Mouse (Mus musculus) neural tube, embryonic 14.5 days (tissue): ENCODE results near the gene Rps12. TPM values are rescaled to one million over a fixed set of nuclear protein-coding genes. Genes with fewer than 3 reads are reported as not detected.
A peak's percentile ranks its signal among the peaks of the same experiment; 100 is the strongest.
"Not testable (repeated sequence)": the region's sequence is repeated elsewhere in the genome, so short reads cannot be mapped to it uniquely, and the experiment has no call there.

ENCODE experiments used
- ATAC-seq: fragments of 200-750 bp; cut with Nextera tagmentation; 2 replicates; pipeline ENCODE4 v1.8.0; 2017; ENCODE audit warnings: low read depth, mild to moderate bottlenecking, moderate TSS enrichment, moderate library complexity
- H3K27ac ChIP-seq: fragments of 300-500 bp; sonication (generic); 2 replicates; pipeline ENCODE4 v1.5.1; 2014; ENCODE audit warnings: low read depth, mild to moderate bottlenecking, control low read depth, low read length, moderate library complexity, mixed read lengths
- H3K27me3 ChIP-seq: fragments of 300-500 bp; sonication (generic); 2 replicates; pipeline ENCODE4 v1.6.1; 2014; ENCODE audit warnings: low read length; ENCODE audit not compliant: control insufficient read depth, insufficient read depth
- H3K36me3 ChIP-seq: fragments of 300-500 bp; sonication (generic); 2 replicates; pipeline ENCODE4 v1.6.1; 2014; ENCODE audit warnings: low read length, mixed read lengths; ENCODE audit not compliant: control insufficient read depth, insufficient read depth
- H3K4me1 ChIP-seq: fragments of 300-500 bp; sonication (generic); 2 replicates; pipeline ENCODE4 v1.6.1; 2014; ENCODE audit warnings: low read length; ENCODE audit not compliant: control insufficient read depth, insufficient read depth
- H3K4me2 ChIP-seq: fragments of 300-500 bp; sonication (generic); 2 replicates; pipeline ENCODE4 v1.6.1; 2014; ENCODE audit warnings: mild to moderate bottlenecking, low read depth, low read length, control low read depth
- H3K4me3 ChIP-seq: fragments of 300-500 bp; sonication (generic); 2 replicates; pipeline ENCODE4 v1.5.1; 2014; ENCODE audit warnings: low read depth, low read length, control low read depth, mixed read lengths
- H3K9ac ChIP-seq: fragments of 300-500 bp; sonication (generic); replicated peaks from 2 replicates; pipeline ENCODE4 v1.6.1; 2014; ENCODE audit warnings: low read depth, mild to moderate bottlenecking, control low read depth, low read length, mixed read lengths
- H3K9me3 ChIP-seq: fragments of 300-500 bp; sonication (generic); 2 replicates; pipeline ENCODE4 v1.6.1; 2016; ENCODE audit warnings: low read length; ENCODE audit not compliant: control insufficient read depth
- WGBS: fragments of 180-500 bp; shearing (Covaris S2); extraction: QIAGEN DNeasy Blood & Tissue Kit; methylation state at CpG from one replicate; pipeline ENCODE4 v1.1.7; 2014; 5-methylcytosine and 5-hydroxymethylcytosine counted together
- polyA plus RNA-seq: library from polyadenylated mRNA; unstranded; fragments of >200 nt; fragmentation: Nextera tagmentation; extraction: Ambion mirVana; gene quantifications from 2 replicates; pipeline ENCODE4 v1.2.1, GENCODE M21; 2014

Rps12 gene
- polyA plus RNA-seq, 1 experiment from 2014 or later = 115 TPM

DNA sequence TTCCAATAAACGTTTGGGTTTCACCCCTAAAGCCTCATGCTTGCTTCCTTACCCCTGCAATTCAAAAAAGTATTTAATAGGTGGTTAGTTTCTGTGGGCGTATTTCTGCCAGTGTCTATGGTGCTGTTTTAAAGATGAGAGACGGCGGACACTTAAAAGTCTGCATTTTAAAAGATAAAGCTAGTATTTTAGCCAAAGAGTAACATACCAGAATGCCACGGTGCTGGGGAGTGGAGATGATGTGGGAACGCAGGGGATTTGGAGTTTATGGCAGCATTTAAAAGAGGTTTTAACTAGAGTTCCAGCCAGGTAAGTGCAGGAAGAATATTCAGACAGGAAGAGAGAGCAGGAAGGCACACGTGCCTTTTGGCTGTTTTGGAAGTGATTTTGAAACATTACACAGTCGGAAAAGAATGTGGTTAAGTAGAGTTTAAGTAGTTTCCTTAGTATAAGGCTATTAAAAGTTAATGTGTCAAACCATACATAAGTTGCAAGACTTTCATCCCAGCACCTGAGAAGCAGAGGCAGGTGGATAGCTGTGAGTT lies 1.1 kb upstream of the Rps12 start:
- no peak for ATAC-seq
- Histone ChIP-seq H3K27ac (no peak overlapping the region), H3K27me3 (no peaks in the 10 kb centered on the region), H3K36me3 (peaks cover 21% of the 10 kb centered on the region), H3K9ac (peak overlapping the region; percentile 53), H3K4me2 (peak overlapping the region; percentile 82), H3K4me1 (peaks cover 14% of the 10 kb centered on the region; the same call in 1 of the 2 replicates), H3K9me3 (no peaks in the 10 kb centered on the region), H3K4me3 (peak overlapping the region; percentile 80)
- WGBS = 14% methylated on average over 8 of the region's 8 CpGs

DNA sequence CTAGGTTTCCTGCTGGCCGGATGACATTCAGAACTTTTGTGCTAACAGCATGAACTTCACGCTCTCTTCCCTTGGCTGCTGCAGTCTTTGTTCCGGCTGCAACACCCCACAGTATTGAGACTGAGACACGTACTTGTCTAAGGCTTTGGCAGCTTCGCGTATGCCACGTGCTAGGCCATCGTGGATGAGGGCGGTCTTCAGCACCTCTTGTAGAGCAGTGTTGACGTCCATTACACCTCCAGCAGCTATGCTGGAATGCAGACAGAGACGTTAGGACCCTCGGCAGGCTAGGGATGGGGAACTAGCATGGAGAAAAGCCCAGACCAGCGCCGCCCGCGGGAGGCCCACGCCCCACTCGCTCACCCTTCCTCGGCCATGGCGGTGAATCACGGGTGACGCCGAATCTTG lies 440 bp downstream of the Rps12 start:
- not testable (repeated sequence) for H3K27me3 ChIP-seq, H3K9me3 ChIP-seq
- peak; percentile 68 for ATAC-seq
- Histone ChIP-seq H3K27ac (peak overlapping the region; percentile 44; the same call in 1 of the 2 replicates), H3K36me3 (peaks cover 31% of the 10 kb centered on the region), H3K9ac (peak overlapping the region; percentile 81), H3K4me2 (peak overlapping the region; percentile 98), H3K4me1 (peaks cover 14% of the 10 kb centered on the region; the same call in 1 of the 2 replicates), H3K4me3 (peak overlapping the region; percentile 80)
- WGBS = under 1% methylated on average over 23 of the region's 23 CpGs

DNA sequence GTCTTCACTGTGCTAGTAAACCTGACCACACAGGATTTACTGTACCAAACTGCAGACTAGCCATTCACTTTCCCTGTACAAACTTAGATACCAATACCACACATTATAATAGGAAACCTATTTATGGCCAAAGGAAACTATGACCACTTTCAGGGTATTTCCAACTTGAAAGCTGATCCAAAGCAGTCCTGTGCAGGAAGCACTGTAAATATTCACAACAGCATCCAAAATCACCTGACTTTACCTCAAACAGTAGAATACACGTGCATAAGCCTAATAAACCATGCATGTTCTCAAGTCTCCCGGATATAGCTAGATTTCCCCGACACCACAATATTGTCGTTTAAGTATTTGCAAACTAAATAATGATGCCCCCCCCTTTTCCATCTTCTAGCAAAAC lies 1.0 kb downstream of the Rps12 start:
- Histone ChIP-seq H3K4me2 (peak overlapping the region; percentile 98), H3K9me3 (no peaks in the 10 kb centered on the region), H3K27ac (no peak overlapping the region), H3K36me3 (peaks cover 32% of the 10 kb centered on the region), H3K4me1 (peaks cover 14% of the 10 kb centered on the region; the same call in 1 of the 2 replicates), H3K4me3 (peak overlapping the region; percentile 80), H3K9ac (peak overlapping the region; percentile 81), H3K27me3 (no peaks in the 10 kb centered on the region)
- no peak for ATAC-seq
- under 1% methylated on average over 4 of the region's 4 CpGs for WGBS

DNA sequence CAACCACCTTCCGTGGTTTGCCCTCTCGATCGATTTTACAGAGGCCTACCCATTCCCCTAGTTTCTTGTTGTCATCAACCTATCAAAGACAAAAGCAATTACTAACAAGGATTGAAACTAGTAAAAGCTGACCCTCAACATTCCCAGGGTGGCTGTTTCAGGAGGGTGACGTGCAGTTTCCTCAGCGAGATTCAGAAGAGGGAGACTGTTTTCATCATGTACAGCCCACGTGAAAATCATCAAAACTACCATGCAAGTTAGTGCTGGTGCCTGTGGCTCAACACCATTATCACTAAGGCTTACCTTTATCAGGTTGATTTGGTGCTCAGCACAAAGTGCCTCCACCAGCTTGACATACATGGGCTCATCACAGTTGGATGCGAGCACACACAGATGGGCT lies 1.5 kb downstream of the Rps12 start:
- Histone ChIP-seq H3K4me1 (peaks cover 14% of the 10 kb centered on the region; the same call in 1 of the 2 replicates), H3K4me3 (peak overlapping the region; percentile 80), H3K4me2 (peak overlapping the region; percentile 98), H3K36me3 (peaks cover 34% of the 10 kb centered on the region)
- not testable (repeated sequence) for H3K9me3 ChIP-seq, H3K9ac ChIP-seq, H3K27me3 ChIP-seq, ATAC-seq, H3K27ac ChIP-seq
- WGBS = 40% methylated on average over 7 of the region's 7 CpGs

DNA sequence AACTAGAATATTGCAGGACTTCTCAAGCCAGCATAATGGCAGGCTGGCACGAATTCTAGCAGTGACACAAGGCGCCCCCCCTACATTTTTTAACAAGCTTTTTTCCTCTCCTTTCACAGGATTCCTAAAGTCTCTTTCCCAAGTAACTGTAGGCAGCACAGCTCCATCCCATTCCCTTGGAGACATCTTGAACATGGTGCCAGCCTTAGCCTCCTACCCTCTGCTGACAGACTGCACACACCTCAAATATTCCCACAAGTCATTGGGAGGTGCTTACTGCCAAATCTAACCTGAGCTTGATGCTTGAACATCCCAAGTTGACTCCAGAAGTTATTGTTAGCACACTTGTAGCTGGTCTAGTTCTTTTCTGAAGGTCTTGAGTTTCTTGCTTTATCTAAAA lies 3.0 kb downstream of the Rps12 start:
- no peak overlapping the region for H3K9ac ChIP-seq
- no peaks in the 10 kb centered on the region for H3K9me3 ChIP-seq
- WGBS = 34% methylated on average over 2 of the region's 2 CpGs
- H3K4me2 ChIP-seq = no peak overlapping the region
- no peak overlapping the region for H3K27ac ChIP-seq
- H3K27me3 ChIP-seq = no peaks in the 10 kb centered on the region
- peaks cover 14% of the 10 kb centered on the region; the same call in 1 of the 2 replicates for H3K4me1 ChIP-seq
- H3K4me3 ChIP-seq = no peak overlapping the region
- peaks cover 34% of the 10 kb centered on the region for H3K36me3 ChIP-seq
- ATAC-seq = no peak

DNA sequence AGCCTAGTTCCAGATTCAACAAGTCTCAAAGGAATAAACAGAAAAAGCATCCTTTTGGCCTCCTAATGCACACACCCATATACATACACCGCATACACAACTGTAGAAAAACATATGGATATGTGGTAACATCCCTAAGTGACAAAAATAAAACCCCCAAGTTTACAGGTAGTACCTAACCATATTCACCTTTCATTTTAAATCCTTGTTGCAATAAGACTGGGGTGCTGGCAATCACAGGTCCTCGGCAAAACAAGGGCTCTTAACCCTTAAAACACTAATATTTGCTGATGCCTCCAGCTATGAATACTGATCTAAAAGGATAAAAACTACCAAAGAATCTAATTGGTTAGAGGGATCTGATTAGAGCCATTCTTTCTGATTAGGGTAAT lies 3.6 kb downstream of the Rps12 start:
- no peak overlapping the region for H3K4me3 ChIP-seq
- no peak overlapping the region for H3K4me2 ChIP-seq
- WGBS = 28% methylated on average over 2 of the region's 2 CpGs
- no peaks in the 10 kb centered on the region for H3K9me3 ChIP-seq
- no peak for ATAC-seq
- H3K36me3 ChIP-seq = peaks cover 34% of the 10 kb centered on the region
- H3K27me3 ChIP-seq = no peaks in the 10 kb centered on the region
- no peak overlapping the region for H3K27ac ChIP-seq
- H3K9ac ChIP-seq = no peak overlapping the region
- H3K4me1 ChIP-seq = peaks cover 14% of the 10 kb centered on the region; the same call in 1 of the 2 replicates

DNA sequence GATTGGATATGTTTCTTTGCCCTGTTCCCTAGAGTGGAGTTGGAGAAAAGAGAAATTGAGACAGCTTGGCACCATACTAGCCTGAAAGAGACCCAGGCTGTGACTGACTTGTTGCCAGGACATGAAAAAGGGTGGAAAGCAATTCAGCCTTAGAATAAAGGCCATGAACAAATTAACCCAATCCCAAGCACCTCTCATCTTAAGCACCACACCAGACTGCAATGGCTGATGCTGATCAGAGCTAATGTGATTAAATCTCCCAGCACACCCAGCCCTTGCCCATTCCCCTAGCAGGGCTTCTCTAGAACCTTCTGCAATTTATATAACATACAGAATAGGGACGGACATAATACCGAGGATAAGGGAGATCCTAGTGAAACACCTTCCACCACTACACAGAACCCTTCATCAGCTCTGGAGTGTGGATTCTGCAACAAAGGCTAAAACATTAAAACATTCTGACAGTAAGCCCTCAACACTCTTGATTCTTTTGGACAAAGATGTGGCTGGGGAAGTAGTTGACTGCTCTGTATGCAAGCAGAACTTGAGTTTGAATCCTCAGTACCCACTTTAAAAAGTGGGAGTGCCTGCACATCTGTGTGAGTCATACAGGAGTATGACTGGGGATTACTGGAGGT lies 4.1 kb downstream of the Rps12 start:
- H3K9ac ChIP-seq = no peak overlapping the region
- no peak overlapping the region for H3K27ac ChIP-seq
- peaks cover 34% of the 10 kb centered on the region for H3K36me3 ChIP-seq
- WGBS = 25% methylated on average over 2 of the region's 2 CpGs
- H3K4me3 ChIP-seq = no peak overlapping the region
- H3K4me1 ChIP-seq = peaks cover 10% of the 10 kb centered on the region; the same call in 1 of the 2 replicates
- no peak overlapping the region for H3K4me2 ChIP-seq
- ATAC-seq = no peak
- H3K9me3 ChIP-seq = no peaks in the 10 kb centered on the region
- no peaks in the 10 kb centered on the region for H3K27me3 ChIP-seq

DNA sequence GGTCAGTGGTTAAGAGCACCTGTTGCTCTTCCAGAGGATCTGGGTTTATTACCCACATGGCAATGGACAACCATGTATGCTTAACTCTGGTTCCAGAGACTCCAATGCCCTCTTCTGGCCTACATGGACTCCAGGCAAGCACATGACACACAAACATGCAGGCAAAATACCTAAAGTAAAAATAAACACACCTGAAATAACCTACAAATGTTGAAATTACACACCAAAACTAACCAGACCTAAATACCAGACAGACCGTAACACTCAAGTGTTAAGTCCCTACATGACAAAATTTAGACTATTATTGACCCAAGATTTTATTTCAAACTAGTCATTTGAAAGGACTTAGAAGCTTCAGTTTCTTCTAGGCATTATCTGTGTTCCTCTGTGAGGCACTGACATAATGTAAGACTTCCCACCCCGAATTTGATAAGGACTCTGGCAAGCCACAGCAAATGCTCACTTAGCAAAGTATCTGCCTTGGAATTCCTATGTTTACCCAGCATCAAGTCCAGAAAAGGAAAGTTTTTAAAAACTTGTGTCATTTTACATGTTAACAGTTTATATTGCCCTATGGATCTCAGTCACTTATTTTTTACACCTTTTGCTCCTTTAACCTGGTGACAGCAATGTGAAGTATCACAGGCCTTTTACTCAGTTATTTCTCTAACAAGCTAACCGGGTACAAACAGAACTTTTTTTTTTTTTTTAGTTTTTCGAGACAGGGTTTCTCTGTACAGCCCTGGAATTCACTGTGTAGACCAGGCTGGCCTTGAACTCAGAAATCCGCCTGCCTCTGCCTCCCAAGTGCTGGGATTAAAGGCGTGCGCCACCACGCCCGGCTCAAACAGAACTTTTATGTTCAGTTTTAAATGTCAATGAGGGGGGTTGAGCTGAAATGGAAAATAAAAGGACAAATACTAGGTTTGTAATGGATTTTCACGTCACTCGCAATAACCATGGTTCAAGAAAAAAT lies 5.0 kb downstream of the Rps12 start:
- H3K9me3 ChIP-seq = no peaks in the 10 kb centered on the region
- H3K9ac ChIP-seq = no peak overlapping the region
- H3K36me3 ChIP-seq = peaks cover 34% of the 10 kb centered on the region
- peaks cover 9% of the 10 kb centered on the region; the same call in 1 of the 2 replicates for H3K4me1 ChIP-seq
- WGBS = 89% methylated on average over 11 of the region's 11 CpGs
- no peaks in the 10 kb centered on the region for H3K27me3 ChIP-seq
- H3K27ac ChIP-seq = no peak overlapping the region
- ATAC-seq = no peak
- no peak overlapping the region for H3K4me3 ChIP-seq
- no peak overlapping the region for H3K4me2 ChIP-seq
